Mouse (Mus musculus) heart, postnatal 36 days (tissue): Measurements from ENCODE around the gene Olfr279. TPM values are rescaled to one million over a fixed set of nuclear protein-coding genes. Genes with fewer than 3 reads are reported as not detected.

ENCODE experiments used
- DNase-seq, 2 experiments: peaks; one replicate each; pipeline ENCODE4 v3.0.0; 2021 to 2022
- intact Hi-C: fragments of 180-260 bp; cut with DNase I; formaldehyde crosslinking; loops from one replicate; pipeline ENCODE4 v1.15.1; 2025
- total RNA-seq, 2 experiments: library from RNA; stranded (reverse); gene quantifications; 2 replicates each; pipeline ENCODE4 v1.2.3; 2021

Olfr279 gene
- total RNA-seq = not detected

DNA sequence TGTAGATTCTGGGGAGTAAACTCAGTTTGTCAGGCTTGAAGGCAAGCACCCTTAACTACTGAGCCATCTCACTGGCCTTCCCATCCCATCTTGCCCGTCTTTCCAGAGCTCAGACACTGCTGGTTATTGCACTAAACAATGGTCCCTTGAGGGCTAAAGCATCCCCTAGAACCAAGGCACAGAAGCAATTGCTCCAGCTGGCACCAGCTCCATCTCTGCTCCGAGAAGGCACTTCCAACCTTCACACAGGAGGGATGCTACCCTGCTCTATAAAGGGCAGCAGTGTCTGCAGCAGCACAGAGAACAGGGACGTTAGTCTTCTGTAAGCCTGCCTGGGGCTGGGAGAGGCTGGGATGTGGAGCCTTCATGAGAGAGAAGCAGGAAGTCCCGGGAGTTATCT, at the start of gene Olfr279:
Olfr279 (plus strand) TSS at position 301 of the 400 bp plus-strand sequence.
- no peak for DNase-seq

DNA sequence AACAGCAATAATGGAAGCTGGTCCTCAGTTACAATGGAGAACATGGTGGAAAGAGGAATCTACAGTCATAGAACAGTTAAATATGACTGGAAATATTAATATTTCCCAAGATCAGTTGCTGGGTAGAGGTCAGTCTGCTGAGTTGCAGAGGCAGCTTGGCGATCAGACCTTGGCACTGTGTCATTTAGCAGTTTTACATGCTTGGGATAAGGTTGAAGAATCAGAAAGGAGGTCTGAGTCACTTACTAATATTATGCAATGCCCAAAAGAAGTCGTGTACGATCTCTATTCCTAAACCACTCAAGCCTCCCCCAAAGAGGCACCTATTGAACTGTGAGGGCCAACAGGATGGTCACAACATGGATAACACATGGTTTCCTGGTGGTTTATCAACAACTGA, 47.6 kb upstream of the Olfr279 start:
- intact Hi-C loops = no loop called here

More for the DNA sequence above, at the start of gene Olfr279:
- intact Hi-C loops = no loop called here

DNA sequence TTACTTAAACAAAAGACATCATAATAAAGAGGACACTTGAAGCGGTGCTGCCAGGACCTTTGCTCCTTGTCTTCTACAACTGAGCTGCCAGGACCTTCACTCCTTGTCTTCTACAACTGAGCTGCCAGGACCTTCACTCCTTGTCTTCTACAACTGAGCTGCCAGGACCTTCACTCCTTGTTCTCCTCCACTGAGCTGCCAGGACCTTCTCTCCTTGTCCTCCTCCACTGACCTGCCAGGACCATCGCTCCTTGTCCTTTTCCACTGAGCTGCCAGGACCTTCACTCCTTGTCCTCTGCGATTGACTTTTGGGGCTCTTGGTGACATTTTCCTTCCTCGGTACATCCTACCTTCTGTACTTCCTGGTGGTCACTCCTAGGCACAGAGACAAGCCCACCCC, 43.7 kb upstream of the Olfr279 start:
- peak in 1 of 2 experiments; percentile 14 for DNase-seq
- intact Hi-C loops = no loop called here

More for the DNA sequence above, 47.6 kb upstream of the Olfr279 start:
- no peak for DNase-seq

DNA sequence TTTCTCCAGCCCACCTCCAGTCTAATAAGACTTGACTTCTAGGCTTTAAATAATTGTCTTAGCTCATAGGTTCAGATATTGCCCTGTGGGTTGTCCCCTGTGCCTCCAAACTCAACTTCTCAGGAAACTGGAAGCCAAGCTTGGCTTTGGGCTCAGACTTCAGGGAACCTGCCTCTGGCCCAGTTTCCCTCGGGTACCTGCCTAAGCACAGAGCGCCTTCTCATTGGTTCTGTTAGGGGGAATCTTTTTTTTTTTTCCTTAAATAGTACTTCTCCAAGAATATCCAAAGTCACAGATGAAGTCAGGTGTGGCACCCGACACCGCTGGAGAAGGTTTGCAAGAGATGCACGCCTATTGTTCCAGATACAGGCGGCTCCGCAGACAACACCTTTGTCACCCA, 39.9 kb upstream of the Olfr279 start, which contains the start of gene Olfr281:
Olfr281 (plus strand) TSS at position 301 of the 400 bp plus-strand sequence.
- no peak for DNase-seq
- intact Hi-C loops = loop anchor here (5.0 kb wide), 1 partner anchor 1465 kb away; no protein-coding TSS in a partner anchor

DNA sequence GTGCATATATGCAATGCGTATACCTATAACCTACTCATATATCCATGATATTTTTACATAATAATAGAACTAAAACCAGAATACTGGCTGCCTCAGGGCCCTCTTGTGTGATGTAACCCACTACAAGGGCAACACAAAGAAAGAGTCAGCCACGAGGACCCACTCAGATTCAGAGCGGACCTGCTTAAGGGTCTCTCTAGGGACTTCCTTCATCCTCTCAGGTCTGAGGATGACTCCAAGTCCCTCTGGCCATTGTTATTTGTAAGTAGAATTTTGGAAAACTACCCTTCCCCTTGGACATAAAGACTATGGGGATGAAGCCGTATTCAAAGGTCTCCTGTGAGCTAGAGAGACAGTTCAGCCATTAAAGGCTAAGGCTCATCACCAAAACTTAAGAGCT, 22.6 kb upstream of the Olfr279 start, which contains the start of gene OR5BS1P:
OR5BS1P (plus strand) TSS at position 301 of the 400 bp plus-strand sequence.
- intact Hi-C loops = no loop called here
- no peak for DNase-seq

DNA sequence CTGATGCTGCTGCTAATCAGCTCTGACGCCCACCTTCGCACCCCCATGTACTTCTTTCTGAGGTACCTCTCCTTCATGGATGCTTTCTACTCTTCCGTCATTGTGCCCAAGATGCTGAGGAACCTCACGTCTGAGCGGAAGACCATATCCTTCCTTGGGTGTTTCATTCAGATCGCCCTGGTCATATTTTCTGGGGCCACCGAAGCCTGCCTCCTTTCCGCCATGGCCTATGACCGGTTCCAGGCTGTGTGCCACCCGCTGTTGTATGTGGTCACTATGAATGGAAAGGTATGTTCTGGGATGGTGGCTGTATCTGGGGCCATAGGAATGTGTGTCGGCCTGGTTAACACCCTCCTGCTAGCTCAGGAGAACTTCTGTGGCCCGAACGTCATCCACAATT, 20.7 kb upstream of the Olfr279 start:
- no peak for DNase-seq
- intact Hi-C loops = no loop called here

DNA sequence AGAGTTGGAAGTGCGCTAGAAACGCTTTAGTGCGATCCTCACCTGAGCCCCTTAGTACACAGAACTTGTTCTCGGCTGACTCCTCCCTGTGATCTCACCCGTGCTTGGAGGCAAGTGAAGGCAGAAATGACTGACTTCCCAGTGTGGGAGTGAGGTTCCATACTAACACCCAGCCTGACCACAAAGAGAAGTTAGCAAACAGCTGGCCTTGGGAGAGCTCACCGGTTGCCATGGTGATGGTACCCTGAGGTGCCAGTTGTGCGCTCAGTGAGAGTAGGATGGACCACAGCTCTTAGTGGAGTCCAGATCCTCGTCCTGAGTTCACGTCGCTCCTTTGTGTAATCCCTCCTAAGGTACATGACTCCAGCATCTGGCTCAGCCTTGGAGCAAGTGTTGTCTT, 17.2 kb upstream of the Olfr279 start:
- no peak for DNase-seq
- intact Hi-C loops = no loop called here

DNA sequence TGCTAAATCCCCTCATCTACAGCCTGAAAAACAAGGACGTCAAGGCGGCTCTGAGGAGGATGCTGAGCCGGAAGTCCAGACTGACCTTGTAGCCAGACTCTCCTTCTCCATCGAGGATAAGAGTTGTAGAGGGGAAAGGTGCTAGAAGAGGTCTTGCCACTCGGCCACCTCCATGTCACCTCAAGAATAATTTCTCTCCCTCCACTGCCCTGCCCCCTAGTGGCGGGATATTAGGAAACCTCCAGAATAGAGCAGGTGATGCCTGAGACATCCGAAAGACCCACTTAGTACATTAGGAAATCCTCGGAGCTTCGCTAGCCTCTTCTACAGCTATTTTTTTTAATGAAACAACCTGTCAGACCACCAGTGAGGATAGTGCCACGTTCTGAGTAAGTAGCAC, 16.8 kb upstream of the Olfr279 start:
- DNase-seq = peak; percentile 41 to 72
- intact Hi-C loops = no loop called here

DNA sequence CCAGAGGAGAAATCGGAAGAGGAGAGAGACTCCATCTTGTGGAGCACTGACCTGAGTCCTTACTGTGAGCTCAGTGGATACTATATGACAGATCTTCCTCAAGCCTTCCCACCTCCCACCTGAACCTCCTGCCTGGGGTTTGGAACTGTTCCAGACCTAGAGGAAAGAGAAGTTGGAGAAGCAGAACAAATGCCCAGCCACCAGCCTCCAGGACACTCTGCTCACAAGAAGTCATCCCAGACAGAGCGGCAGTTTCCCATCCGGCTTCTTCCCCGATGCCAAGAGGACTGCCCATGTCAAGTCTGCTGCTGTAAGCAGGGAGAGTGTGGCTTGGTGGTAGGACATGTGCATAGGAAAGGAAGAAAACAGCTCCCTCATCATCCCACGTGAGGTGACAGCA, 15.9 kb upstream of the Olfr279 start:
- DNase-seq = no peak
- intact Hi-C loops = no loop called here

DNA sequence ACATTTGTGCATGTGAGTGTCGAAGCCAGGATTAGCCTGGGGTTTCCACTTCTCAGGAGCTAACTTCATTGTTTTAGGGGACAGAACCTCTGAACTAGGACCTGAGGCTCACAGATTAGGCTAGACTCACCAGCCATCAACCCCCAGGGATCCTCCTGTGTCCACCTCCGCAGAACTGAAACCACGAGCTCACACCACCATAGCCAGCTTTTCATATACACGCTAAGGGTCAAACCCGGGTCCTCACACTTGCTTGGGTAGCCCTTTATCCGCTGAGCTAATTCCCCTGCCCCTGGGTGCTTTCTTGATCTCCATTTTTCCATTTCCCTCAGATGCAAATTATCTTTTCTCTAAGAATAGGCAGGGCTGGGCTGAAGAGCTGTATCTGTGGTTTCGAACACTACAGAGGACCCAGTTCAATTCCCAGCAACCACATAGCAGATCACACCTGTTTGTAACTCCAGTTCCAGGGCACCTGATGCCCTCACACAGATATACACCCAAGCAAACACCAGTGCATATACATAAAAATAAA, 12.6 kb upstream of the Olfr279 start:
- DNase-seq = no peak
- intact Hi-C loops = no loop called here

DNA sequence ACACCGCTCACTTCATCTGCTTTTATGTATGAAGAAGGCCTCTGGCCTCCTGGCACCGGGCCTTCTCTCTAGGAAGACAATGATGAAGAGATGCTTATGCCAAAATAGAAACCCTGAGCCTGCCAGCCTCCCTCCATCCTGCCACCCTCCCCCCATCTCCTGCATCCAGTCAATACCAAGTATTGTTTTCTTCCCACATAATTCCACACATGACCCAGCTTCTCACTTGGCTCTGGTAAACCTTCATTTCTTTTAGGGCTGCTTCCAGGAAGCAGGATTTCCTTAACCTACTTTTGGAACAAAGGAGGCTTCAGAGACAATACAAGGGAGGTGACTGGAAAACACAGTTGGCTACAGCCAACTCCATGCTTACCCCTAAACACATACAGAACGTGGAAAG, 9.5 kb upstream of the Olfr279 start, which contains the start of gene Lalba:
Lalba (minus strand) TSS at position 21 of the 400 bp plus-strand sequence.
- intact Hi-C loops = no loop called here
- no peak for DNase-seq

DNA sequence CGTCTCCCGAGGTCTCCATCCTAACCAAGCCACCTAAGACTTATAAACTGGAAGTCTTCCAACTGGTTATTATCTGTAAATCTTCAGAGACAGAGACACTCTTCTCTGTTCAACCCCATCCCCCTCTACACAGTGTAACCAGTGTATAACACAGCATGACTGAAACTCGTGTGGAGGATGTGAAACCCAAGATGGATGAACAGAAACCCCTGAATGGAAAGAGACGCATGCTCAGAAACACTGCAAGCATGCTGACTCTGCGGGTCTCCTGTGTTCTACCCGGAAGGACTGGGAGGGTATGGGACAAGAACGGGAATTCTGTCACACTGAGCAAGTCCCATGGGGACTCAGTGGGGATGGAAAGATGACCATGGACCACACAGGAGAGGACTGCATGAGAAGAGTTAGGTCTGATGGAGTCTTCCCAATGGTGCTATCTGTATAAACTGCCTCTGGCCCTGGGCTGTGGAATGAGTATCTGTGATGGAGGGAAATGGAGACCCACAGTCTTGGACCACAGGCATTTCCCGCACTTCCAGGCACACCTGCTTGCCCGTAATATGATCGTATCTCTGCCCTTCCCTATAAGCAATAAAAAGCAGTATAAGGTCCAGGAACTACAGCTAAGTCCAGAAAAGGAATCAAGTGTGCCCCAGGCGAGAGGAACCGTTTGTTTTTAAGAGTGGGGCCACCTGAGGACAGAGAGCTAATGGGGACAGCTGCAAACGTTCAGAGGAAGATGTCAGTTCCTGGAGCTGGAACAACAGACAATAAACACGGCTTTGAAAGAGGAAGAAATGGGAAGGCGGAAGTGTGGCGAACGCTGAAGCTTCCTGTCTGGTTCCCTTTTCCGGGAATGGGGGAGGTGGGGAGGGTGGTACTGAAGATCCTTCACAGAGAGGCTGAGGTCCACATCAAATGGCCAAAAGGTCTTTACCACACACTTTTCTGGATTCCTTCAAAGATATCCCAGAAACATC, 8.0 kb upstream of the Olfr279 start:
- DNase-seq = peak; percentile 46 to 54
- intact Hi-C loops = loop anchor here (2.0 kb wide), 1 partner anchor 21 kb away; no protein-coding TSS in a partner anchor

DNA sequence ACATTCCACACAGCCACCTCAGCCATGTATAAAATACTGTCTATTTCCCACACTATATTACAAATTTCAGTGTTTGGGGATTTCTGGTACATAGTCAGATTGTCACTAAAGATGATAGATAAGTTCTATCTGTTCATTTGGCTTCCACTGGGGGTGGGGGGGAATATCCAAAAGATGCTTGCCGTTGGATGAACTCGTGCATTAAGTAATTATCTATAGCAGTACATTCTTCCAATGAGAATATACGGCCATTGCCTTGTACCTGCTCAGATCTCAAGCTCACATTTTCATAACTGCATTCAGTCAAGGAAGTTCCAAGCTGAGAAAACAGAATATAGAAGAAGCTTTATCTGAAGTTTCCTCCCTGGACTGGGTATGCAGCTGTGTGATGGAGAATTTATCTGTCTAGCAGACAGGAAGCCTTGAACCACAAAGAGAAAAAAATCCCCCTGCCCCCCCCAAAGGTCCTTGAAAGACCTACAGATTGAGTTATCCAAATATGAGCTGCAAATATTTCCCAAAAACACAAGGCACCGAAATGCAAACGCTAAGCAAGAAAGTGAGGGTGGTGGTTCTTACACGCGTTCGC, 5.7 kb upstream of the Olfr279 start:
- intact Hi-C loops = no loop called here

DNA sequence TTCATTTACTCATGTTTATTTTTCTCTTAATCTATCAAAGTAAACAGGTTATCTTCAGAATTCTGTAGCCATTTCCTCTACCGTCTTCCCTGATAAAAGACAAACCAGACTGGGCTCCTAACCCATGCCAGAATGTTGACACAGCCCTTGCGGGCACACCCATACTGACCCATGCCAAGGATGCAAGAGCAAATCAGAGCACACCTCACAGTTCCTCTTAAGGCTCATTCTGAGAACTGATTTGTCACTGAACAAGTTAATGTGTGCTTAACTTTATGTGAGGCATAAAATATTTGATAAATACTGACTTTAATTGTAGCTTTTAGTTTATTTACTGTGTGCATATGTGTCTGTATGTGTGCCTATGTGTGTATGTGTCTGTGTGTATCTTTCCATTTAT, 870 bp upstream of the Olfr279 start:
- intact Hi-C loops = no loop called here
- DNase-seq = no peak

More for the DNA sequence above, 5.7 kb upstream of the Olfr279 start:
- no peak for DNase-seq

DNA sequence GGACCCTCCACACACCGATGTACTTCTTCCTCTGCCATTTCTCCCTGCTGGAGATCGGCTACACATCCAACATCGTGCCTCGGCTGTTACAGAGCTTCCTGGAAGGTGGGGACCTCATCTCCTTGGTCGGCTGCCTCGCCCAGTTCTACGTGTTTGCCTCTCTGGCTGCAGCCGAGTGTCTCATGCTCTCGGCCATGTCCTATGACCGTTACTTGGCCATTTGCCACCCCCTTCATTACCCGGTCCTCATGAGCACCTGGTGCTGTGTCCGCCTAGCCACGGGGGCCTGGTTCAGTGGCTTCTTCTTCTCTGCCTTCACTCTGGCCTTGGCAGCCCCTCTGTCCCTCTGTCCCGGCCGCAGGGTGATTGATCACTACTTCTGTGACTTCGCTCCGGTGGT, 5.4 kb downstream of the Olfr279 start:
- no peak for DNase-seq
- intact Hi-C loops = no loop called here

DNA sequence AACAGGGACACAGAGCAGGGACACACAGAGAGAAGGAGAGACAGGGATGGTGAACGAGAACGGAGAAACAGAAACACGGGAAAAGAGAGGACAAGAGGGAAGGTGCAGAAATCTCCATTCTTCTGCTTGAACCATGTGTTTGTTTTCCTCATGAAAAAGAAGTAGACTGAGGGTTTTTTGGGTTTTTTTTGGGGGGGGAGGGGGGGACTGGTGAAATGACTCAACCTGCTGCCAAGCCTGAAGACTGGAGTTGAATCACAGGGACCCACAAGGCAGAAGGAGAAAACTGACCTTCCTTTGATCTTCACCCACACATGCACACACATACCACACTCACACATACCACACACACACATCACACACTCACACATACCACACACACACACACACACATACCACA, 11.1 kb downstream of the Olfr279 start:
- intact Hi-C loops = loop anchor here (5.0 to 10.0 kb wide), 2 partner anchors 81 to 409 kb away; partner anchors contain the start of genes Pfkm and Senp1
- DNase-seq = no peak

DNA sequence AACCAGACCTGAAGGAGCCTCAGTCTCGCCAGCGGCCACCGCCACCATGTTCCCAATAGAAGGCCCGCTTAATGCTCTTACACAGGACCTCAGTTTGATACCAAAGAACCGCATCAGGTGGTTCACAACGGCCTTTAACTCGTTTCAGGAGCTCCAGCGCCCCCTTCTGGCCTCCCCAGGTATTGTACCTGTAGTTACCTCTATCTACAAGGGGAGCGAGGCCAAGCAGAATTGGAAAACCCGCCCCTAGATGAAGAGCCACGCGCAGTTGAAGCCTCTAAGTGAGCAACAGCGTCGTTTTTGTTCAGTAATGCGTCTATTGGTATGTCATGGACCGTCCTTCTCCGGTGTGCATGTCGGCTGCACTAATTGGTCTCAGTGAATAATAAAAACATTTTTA, 12.3 kb downstream of the Olfr279 start:
- intact Hi-C loops = loop anchor here (2.0 to 10.0 kb wide), 4 partner anchors 20 to 410 kb away; partner anchors contain the start of genes Pfkm and Senp1
- DNase-seq = peak; percentile 63 to 86

DNA sequence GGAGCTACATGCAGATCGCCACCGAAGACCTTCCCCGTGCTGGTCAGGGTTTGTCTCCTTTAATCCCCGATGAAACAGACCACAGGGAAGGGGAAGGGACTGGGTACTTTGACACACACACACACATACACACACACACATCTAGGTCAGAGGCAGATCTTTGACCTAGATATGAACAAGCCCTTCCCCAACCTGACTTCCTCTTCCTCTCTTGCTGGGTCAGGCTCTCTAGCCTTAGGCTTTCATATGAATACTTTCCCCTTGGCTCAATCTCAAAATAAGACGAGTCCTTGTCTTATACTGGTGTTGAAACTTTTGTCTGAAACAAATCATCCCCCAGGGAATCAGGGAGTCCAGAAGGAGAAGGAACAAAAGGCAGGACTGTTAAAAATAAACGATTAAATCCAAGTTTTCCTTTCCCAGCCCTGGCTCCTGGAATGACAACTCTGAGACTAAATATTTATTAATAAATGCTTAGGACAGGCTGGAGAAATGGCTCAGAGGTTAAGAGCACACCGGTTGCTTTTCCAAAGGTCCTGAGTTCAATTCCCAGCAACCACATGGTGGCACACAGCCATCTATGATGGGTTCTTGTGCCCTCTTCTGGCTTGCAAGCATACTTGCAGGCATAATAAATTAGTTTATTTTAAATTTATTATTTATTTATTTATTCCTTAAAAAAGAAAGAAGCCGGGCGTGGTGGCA, 14.2 kb downstream of the Olfr279 start:
- no peak for DNase-seq
- intact Hi-C loops = loop anchor here (10.0 kb wide), 1 partner anchor 412 kb away; the partner anchor contains the start of genes Pfkm and Senp1

DNA sequence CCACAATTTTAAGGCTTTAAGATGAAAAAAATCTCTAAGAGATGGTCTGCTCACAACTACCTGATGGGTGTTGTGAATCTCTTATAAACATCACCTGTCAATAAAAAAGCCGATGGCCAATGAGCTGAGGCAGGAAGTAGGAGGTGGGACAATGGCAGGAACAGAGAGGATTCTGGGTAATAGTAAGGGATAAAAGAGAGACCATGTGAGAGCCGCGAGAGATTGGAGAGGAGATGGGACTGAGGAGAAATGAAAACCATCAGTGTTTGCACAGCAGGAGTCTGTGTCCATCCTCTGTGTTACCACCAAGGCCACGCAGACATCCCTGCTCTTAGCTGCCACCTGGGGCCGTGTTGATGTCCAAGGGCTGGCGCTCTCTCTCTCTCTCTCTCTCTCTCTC, 15.1 kb downstream of the Olfr279 start:
- intact Hi-C loops = loop anchor here (10.0 kb wide), 1 partner anchor 413 kb away; the partner anchor contains the start of genes Pfkm and Senp1
- no peak for DNase-seq

DNA sequence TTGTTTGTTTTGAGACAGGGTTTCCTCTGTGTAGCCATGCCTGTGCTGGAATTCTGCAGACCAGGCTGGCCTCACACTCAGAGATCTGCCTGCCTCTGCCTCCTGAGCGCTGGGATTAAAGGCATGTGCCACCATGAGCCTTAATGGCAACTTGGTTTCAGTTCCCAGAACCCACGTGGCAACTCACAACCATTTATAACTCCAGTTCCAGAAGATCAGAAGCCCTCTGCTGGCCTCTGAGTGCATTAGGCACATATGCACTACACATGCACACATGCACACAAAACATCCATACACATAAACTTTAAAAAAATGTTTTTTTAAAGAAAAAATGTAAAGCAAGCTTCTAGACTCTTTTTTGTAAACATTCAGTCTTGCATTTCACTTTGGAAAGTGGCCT, 17.2 kb downstream of the Olfr279 start:
- intact Hi-C loops = loop anchor here (10.0 kb wide), 1 partner anchor 415 kb away; the partner anchor contains the start of genes Pfkm and Senp1

More for the DNA sequence above, 17.2 kb downstream of the Olfr279 start:
- no peak for DNase-seq
